Mouse (Mus musculus): Measurements from ENCODE around the gene Slc26a9. TPM values are rescaled to one million over a fixed set of nuclear protein-coding genes. Genes with fewer than 3 reads are reported as not detected.

Slc26a9 gene
- polyA plus RNA-seq, 1 experiment from 2014 or later, result not detected

DNA sequence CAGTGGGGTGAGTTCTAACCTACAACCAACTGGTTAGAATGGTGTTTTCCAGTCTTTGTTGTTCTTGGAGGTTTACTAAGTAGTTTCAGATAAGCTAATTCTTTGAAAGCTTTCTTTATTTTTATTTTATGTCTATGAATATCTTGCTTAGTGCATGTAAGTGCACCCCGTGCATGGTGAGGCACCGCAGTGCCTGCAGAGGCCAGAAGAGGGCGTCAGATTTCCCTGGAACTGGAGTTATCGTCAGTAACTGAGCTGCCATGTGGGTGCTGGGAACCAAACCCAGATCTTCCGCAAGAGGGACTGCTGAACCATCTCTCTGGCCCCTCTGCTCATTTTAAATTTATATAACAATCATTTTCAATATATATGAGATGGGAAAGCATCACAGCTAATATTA is 42.4 kb upstream of the Slc26a9 start:
- Histone ChIP-seq H3K4me3 (ENCODE audit: low read depth, low read length) (no peak overlapping the region), H3K27ac (ENCODE audit: low read depth) (no peak overlapping the region), H3K36me3 (replicated peaks; ENCODE audit: insufficient read depth, low read length) (no peaks in the 10 kb centered on the region), H3K9ac (replicated peaks) (no peak overlapping the region), H3K4me1 (ENCODE audit: insufficient read depth) (peaks cover 4% of the 10 kb centered on the region; the same call in 1 of the 2 replicates), H3K4me2 (ENCODE audit: low read depth, low read length) (no peak overlapping the region), H3K27me3 (ENCODE audit: insufficient read depth, low read length) (no peaks in the 10 kb centered on the region), H3K9me3 (ENCODE audit: low read length) (no peaks in the 10 kb centered on the region)
- ATAC-seq, result no peak
- WGBS (ENCODE audit: insufficient replicate concordance), result 78% methylated on average over 5 of the region's 5 CpGs
- DNase-seq, result no peak
- TF ChIP-seq EP300 (IDR thresholded peaks at IDR 0.05; ENCODE audit: low read depth), result no peak
- no peak for TF ChIP-seq CTCF (IDR thresholded peaks at IDR 0.05; ENCODE audit: low read depth)

DNA sequence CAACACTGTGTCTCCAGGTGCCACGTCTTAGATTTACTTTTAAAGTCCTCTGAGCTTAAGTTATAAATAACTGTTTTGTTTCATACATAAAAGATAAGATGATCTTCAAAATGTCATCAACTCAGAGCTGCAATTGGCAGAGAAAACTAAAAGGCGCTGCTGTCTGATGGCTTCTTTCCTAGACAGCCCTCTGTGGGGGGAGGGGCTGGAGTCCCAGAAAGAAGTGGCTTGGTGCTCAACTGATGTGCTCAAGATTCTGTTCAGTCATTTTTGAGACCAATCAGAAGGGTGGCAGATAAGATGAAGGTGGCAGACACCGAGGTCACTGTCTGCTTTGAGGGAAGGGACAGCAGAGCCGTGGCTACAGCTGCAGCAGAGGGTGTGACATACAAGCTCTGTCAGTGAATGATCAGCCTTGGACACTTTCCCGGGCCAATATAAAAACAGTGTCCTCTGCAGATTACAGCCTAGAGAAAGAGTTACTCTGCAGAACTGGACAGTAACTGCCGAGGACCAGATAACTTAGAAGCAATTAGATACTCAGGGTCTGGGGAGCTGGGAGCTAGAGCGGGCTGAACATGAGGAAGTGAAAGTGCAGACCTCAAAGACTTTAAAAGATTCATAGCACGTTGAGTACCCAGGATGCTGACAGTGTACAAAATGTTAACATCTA is 41.6 kb upstream of the Slc26a9 start:
- WGBS (ENCODE audit: insufficient replicate concordance), result 37% methylated on average over 8 of the region's 8 CpGs
- Histone ChIP-seq H3K9ac (replicated peaks) (no peak overlapping the region), H3K36me3 (replicated peaks; ENCODE audit: insufficient read depth, low read length) (no peaks in the 10 kb centered on the region), H3K9me3 (ENCODE audit: low read length) (no peaks in the 10 kb centered on the region), H3K4me2 (ENCODE audit: low read depth, low read length) (no peak overlapping the region), H3K27me3 (ENCODE audit: insufficient read depth, low read length) (no peaks in the 10 kb centered on the region), H3K4me1 (ENCODE audit: insufficient read depth) (peaks cover 4% of the 10 kb centered on the region; the same call in 1 of the 2 replicates), H3K4me3 (ENCODE audit: low read depth, low read length) (no peak overlapping the region), H3K27ac (ENCODE audit: low read depth) (no peak overlapping the region)
- ATAC-seq (no peak), DNase-seq (no peak)
- TF ChIP-seq EP300 (IDR thresholded peaks at IDR 0.05; ENCODE audit: low read depth) (no peak), CTCF (IDR thresholded peaks at IDR 0.05; ENCODE audit: low read depth) (no peak)

DNA sequence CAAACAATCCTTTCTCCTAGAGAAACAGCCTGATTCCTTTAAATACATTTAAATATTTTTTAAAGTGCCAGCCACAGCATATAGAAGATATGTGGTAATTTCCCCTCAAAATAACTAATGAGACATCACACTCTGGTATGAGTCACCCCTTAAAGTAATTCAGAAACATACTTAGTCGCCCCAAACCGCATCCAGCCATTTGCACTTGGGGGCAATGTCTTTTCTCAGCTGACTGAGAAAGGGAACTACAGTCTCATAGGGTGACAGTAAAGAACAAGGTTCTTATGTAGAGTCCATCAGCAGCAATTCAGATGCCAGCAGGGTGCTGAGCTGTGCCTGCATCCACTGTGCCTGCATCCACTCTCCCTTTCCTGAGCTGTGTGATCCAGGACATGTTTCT is 40.3 kb upstream of the Slc26a9 start:
- H3K4me3 ChIP-seq (ENCODE audit: low read depth, low read length), result no peak overlapping the region
- no peaks in the 10 kb centered on the region for H3K36me3 ChIP-seq (replicated peaks; ENCODE audit: insufficient read depth, low read length)
- WGBS (ENCODE audit: insufficient replicate concordance), result 73% methylated on average over 2 of the region's 2 CpGs
- no peak overlapping the region for H3K27ac ChIP-seq (ENCODE audit: low read depth)
- H3K4me1 ChIP-seq (ENCODE audit: insufficient read depth), result peaks cover 4% of the 10 kb centered on the region; the same call in 1 of the 2 replicates
- H3K27me3 ChIP-seq (ENCODE audit: insufficient read depth, low read length), result no peaks in the 10 kb centered on the region
- DNase-seq, result no peak
- no peak for ATAC-seq
- no peak overlapping the region for H3K9ac ChIP-seq (replicated peaks)
- TF ChIP-seq CTCF (IDR thresholded peaks at IDR 0.05; ENCODE audit: low read depth), result no peak
- H3K9me3 ChIP-seq (ENCODE audit: low read length), result no peaks in the 10 kb centered on the region
- no peak overlapping the region for H3K4me2 ChIP-seq (ENCODE audit: low read depth, low read length)

- Histone ChIP-seq H3K4me2 (ENCODE audit: low read depth, low read length) (no peak overlapping the region), H3K4me3 (ENCODE audit: low read depth, low read length) (no peak overlapping the region), H3K9ac (replicated peaks) (no peak overlapping the region), H3K9me3 (ENCODE audit: low read length) (no peaks in the 10 kb centered on the region), H3K27me3 (ENCODE audit: insufficient read depth, low read length) (no peaks in the 10 kb centered on the region), H3K36me3 (replicated peaks; ENCODE audit: insufficient read depth, low read length) (no peaks in the 10 kb centered on the region), H3K27ac (ENCODE audit: low read depth) (no peak overlapping the region), H3K4me1 (ENCODE audit: insufficient read depth) (no peaks in the 10 kb centered on the region)
- peak; percentile 83 for TF ChIP-seq CTCF (IDR thresholded peaks at IDR 0.05; ENCODE audit: low read depth)
- no peak for TF ChIP-seq EP300 (IDR thresholded peaks at IDR 0.05; ENCODE audit: low read depth)
- WGBS (ENCODE audit: insufficient replicate concordance), result 28% methylated on average over 4 of the region's 4 CpGs
- DNase-seq (peak; percentile 74), ATAC-seq (no peak)
Observed at GRCm38 (mm10) chr1:131708338-131708737, 35.5 kb upstream of the Slc26a9 start.

- H3K27ac ChIP-seq (ENCODE audit: low read depth), result no peak overlapping the region
- no peak overlapping the region for H3K4me3 ChIP-seq (ENCODE audit: low read depth, low read length)
- H3K27me3 ChIP-seq (ENCODE audit: insufficient read depth, low read length), result no peaks in the 10 kb centered on the region
- no peak for TF ChIP-seq CTCF (IDR thresholded peaks at IDR 0.05; ENCODE audit: low read depth)
- no peak for TF ChIP-seq EP300 (IDR thresholded peaks at IDR 0.05; ENCODE audit: low read depth)
- 86% methylated on average over 9 of the region's 10 CpGs for WGBS (ENCODE audit: insufficient replicate concordance)
- no peak overlapping the region for H3K9ac ChIP-seq (replicated peaks)
- H3K4me1 ChIP-seq (ENCODE audit: insufficient read depth), result no peaks in the 10 kb centered on the region
- H3K36me3 ChIP-seq (replicated peaks; ENCODE audit: insufficient read depth, low read length), result no peaks in the 10 kb centered on the region
- H3K4me2 ChIP-seq (ENCODE audit: low read depth, low read length), result no peak overlapping the region
- no peaks in the 10 kb centered on the region for H3K9me3 ChIP-seq (ENCODE audit: low read length)
- ATAC-seq, result no peak
- DNase-seq, result no peak
Observed at GRCm38 (mm10) chr1:131711518-131711917, 32.3 kb upstream of the Slc26a9 start.

GRCm38 (mm10) chr1:131712386-131712785 is 31.4 kb upstream of the Slc26a9 start:
- Histone ChIP-seq H3K4me3 (ENCODE audit: low read depth, low read length) (no peak overlapping the region), H3K27me3 (ENCODE audit: insufficient read depth, low read length) (no peaks in the 10 kb centered on the region), H3K27ac (ENCODE audit: low read depth) (no peak overlapping the region), H3K9ac (replicated peaks) (no peak overlapping the region), H3K4me2 (ENCODE audit: low read depth, low read length) (no peak overlapping the region), H3K36me3 (replicated peaks; ENCODE audit: insufficient read depth, low read length) (no peaks in the 10 kb centered on the region), H3K4me1 (ENCODE audit: insufficient read depth) (no peaks in the 10 kb centered on the region), H3K9me3 (ENCODE audit: low read length) (no peaks in the 10 kb centered on the region)
- TF ChIP-seq CTCF (IDR thresholded peaks at IDR 0.05; ENCODE audit: low read depth), result peak; percentile 85
- no peak for TF ChIP-seq EP300 (IDR thresholded peaks at IDR 0.05; ENCODE audit: low read depth)
- ATAC-seq (0 out of 2 replicates have a peak, but pooled peaks have one; percentile 13), DNase-seq (peak; percentile 79)
- 23% methylated on average over 2 of the region's 2 CpGs for WGBS (ENCODE audit: insufficient replicate concordance)
